Mouse (Mus musculus) MEL (cell line): ENCODE data around the gene Gm49416. TPM values are rescaled to one million over a fixed set of nuclear protein-coding genes. Genes with fewer than 3 reads are reported as not detected.

Source experiments
- DNase-seq: peaks from one replicate; pipeline ENCODE4 v3.0.0; 2011; ENCODE audit warnings: low read depth, low spot score
- H3K27ac ChIP-seq: 2 replicates; pipeline ENCODE4 v1.5.1; 2012; ENCODE audit warnings: low read depth, mild to moderate bottlenecking, control low read depth, low read length, moderate library complexity; ENCODE audit not compliant: control insufficient read depth
- H3K27me3 ChIP-seq, 2 experiments: fragments of 150-350 bp in 1 of 2; sonication (generic) in 1 of 2; 2 replicates each; pipeline ENCODE4 v1.6.1; 2012; ENCODE audit warnings: low read length in 2 of 2, mild to moderate bottlenecking in 2 of 2, improper control_type of control experiment in 1 of 2, moderate library complexity in 1 of 2; ENCODE audit not compliant: insufficient read depth in 2 of 2, control insufficient read depth in 1 of 2
- H3K36me3 ChIP-seq, 2 experiments: 2 replicates each; pipeline ENCODE4 v1.6.1; 2012 to 2014; ENCODE audit warnings: low read length in 2 of 2, improper control_type of control experiment in 1 of 2, inconsistent platforms in 1 of 2, mild to moderate bottlenecking in 1 of 2; ENCODE audit not compliant: insufficient read depth in 2 of 2, control insufficient read depth in 1 of 2
- H3K4me1 ChIP-seq, 2 experiments: fragments of 150-350 bp in 1 of 2; sonication (generic) in 1 of 2; 2 replicates each; pipeline ENCODE4 v1.6.1; 2012; ENCODE audit warnings: low read length in 2 of 2, improper control_type of control experiment in 1 of 2, mild to moderate bottlenecking in 1 of 2; ENCODE audit not compliant: insufficient read depth in 2 of 2, control insufficient read depth in 1 of 2
- H3K4me3 ChIP-seq, 2 experiments: fragments of 150-350 bp in 1 of 2; sonication (generic) in 1 of 2; 2 replicates each; pipeline ENCODE4 v1.5.1; 2012; ENCODE audit warnings: low read depth in 2 of 2, low read length in 2 of 2, mild to moderate bottlenecking in 2 of 2, moderate library complexity in 2 of 2, control low read depth in 1 of 2, improper control_type of control experiment in 1 of 2; ENCODE audit not compliant: control insufficient read depth in 1 of 2, insufficient read depth in 1 of 2
- H3K79me2 ChIP-seq: 2 replicates; pipeline ENCODE4 v1.6.1; 2012; ENCODE audit warnings: mild to moderate bottlenecking, low read length, moderate library complexity; ENCODE audit not compliant: control insufficient read depth, poor library complexity, insufficient read depth
- H3K9ac ChIP-seq: 2 replicates; pipeline ENCODE4 v1.6.1; 2012; ENCODE audit warnings: low read depth, mild to moderate bottlenecking, control low read depth, low read length, moderate library complexity; ENCODE audit not compliant: control insufficient read depth, poor library complexity, severe bottlenecking
- H3K9me3 ChIP-seq: fragments of 150-350 bp; sonication (generic); replicated peaks from 2 replicates; pipeline ENCODE4 v1.6.1; 2012; ENCODE audit warnings: mild to moderate bottlenecking, low read length, improper control_type of control experiment, moderate library complexity; ENCODE audit not compliant: insufficient read depth
- CHD2 ChIP-seq: IDR thresholded peaks from 2 replicates; pipeline ENCODE4 v1.6.1; 2011; ENCODE audit warnings: low read length, improper control_type of control experiment
- CTCF ChIP-seq, 3 experiments: IDR thresholded peaks in 2 of 3; conservative IDR thresholded peaks in 1 of 3; 2 replicates each; pipeline ENCODE4 v1.5.1; 2011 to 2012; ENCODE audit warnings: low read length in 3 of 3, low read depth in 2 of 3, mild to moderate bottlenecking in 2 of 3, improper control_type of control experiment in 1 of 3, inconsistent platforms in 1 of 3, mixed read lengths in 1 of 3, moderate library complexity in 1 of 3; ENCODE audit not compliant: control insufficient read depth in 1 of 3, insufficient read depth in 1 of 3, poor library complexity in 1 of 3, severe bottlenecking in 1 of 3
- ELF1 ChIP-seq: IDR thresholded peaks from 2 replicates; pipeline ENCODE4 v1.6.1; 2014; ENCODE audit warnings: low read depth, mild to moderate bottlenecking, inconsistent platforms, low read length, improper control_type of control experiment, moderate library complexity
- ETS1 ChIP-seq: IDR thresholded peaks from 2 replicates; pipeline ENCODE4 v1.6.1; 2012; ENCODE audit warnings: low read depth, mild to moderate bottlenecking, inconsistent platforms, low read length, improper control_type of control experiment, moderate library complexity
- HCFC1 ChIP-seq: IDR thresholded peaks from 2 replicates; pipeline ENCODE4 v1.6.1; 2012; ENCODE audit warnings: low read depth, mild to moderate bottlenecking, inconsistent platforms, low read length, improper control_type of control experiment, moderate library complexity
- JUND ChIP-seq: IDR thresholded peaks from 2 replicates; pipeline ENCODE4 v1.6.1; 2011; ENCODE audit warnings: low read depth, mild to moderate bottlenecking, improper control_type of control experiment, low read length
- MAZ ChIP-seq: IDR thresholded peaks from 2 replicates; pipeline ENCODE4 v1.6.1; 2012; ENCODE audit warnings: low read depth, mild to moderate bottlenecking, inconsistent platforms, low read length, improper control_type of control experiment
- MXI1 ChIP-seq: IDR thresholded peaks from 2 replicates; pipeline ENCODE4 v1.6.1; 2011; ENCODE audit warnings: mild to moderate bottlenecking, low read depth, low read length, improper control_type of control experiment
- NRF1 ChIP-seq: IDR thresholded peaks from 2 replicates; pipeline ENCODE4 v1.6.1; 2014; ENCODE audit warnings: low read depth, mild to moderate bottlenecking, inconsistent platforms, low read length, improper control_type of control experiment, moderate library complexity; ENCODE audit not compliant: poor library complexity, insufficient read depth, severe bottlenecking
- POLR2AphosphoS2 ChIP-seq: IDR thresholded peaks from 2 replicates; pipeline ENCODE4 v1.6.1; 2011; ENCODE audit warnings: low read length, improper control_type of control experiment
- RCOR1 ChIP-seq: IDR thresholded peaks from 2 replicates; pipeline ENCODE4 v1.6.1; 2012; ENCODE audit warnings: low read depth, mild to moderate bottlenecking, inconsistent platforms, low read length, improper control_type of control experiment
- SIN3A ChIP-seq: IDR thresholded peaks from 2 replicates; pipeline ENCODE4 v1.6.1; 2012; ENCODE audit warnings: low read length, improper control_type of control experiment, inconsistent platforms
- SMC3 ChIP-seq: IDR thresholded peaks from 2 replicates; pipeline ENCODE4 v1.6.1; 2011; ENCODE audit warnings: low read depth, low read length, improper control_type of control experiment
- TBP ChIP-seq: IDR thresholded peaks from 2 replicates; pipeline ENCODE4 v1.8.0; 2011; ENCODE audit warnings: low read depth, low read length, improper control_type of control experiment
- TCF12 ChIP-seq: IDR thresholded peaks from 2 replicates; pipeline ENCODE4 v1.6.1; 2014; ENCODE audit warnings: low read depth, mild to moderate bottlenecking, inconsistent platforms, low read length, improper control_type of control experiment, moderate library complexity
- USF1 ChIP-seq: IDR thresholded peaks from 2 replicates; pipeline ENCODE4 v1.6.1; 2014; ENCODE audit warnings: low read depth, mild to moderate bottlenecking, inconsistent platforms, low read length, improper control_type of control experiment, moderate library complexity
- USF2 ChIP-seq, 2 experiments: IDR thresholded peaks; 2 replicates each; pipeline ENCODE4 v1.6.1; 2011 to 2012; ENCODE audit warnings: improper control_type of control experiment in 2 of 2, low read length in 2 of 2, borderline replicate concordance in 1 of 2, inconsistent platforms in 1 of 2, low read depth in 1 of 2, mild to moderate bottlenecking in 1 of 2; ENCODE audit not compliant: insufficient read depth in 1 of 2
- ZC3H11A ChIP-seq: IDR thresholded peaks from 2 replicates; pipeline ENCODE4 v1.6.1; 2012; ENCODE audit warnings: low read depth, mild to moderate bottlenecking, inconsistent platforms, low read length, improper control_type of control experiment
- ZKSCAN1 ChIP-seq: IDR thresholded peaks from 2 replicates; pipeline ENCODE4 v1.6.1; 2012; ENCODE audit warnings: low read depth, mild to moderate bottlenecking, inconsistent platforms, low read length, improper control_type of control experiment, moderate library complexity
- ZNF384 ChIP-seq: IDR thresholded peaks from 2 replicates; pipeline ENCODE4 v1.6.1; 2012; ENCODE audit warnings: low read depth, mild to moderate bottlenecking, inconsistent platforms, low read length, improper control_type of control experiment
- polyA plus RNA-seq, 2 experiments: library from polyadenylated mRNA; stranded (reverse) in 1 of 2; unstranded in 1 of 2; fragments of >175 nt in 1 of 2; fragments of >200 nt in 1 of 2; gene quantifications; 2 replicates each; pipeline versions ENCODE4 v1.2.1 to v1.2.4; 2012; ENCODE audit warnings: low replicate concordance in 2 of 2, low read depth in 1 of 2; ENCODE audit not compliant: insufficient read length in 2 of 2, insufficient read depth in 1 of 2, missing spikeins in 1 of 2
- total RNA-seq: library from RNA; depleted of rRNA; stranded (reverse); fragments of 300-350 nt; gene quantifications from 2 replicates; pipeline ENCODE4 v1.2.3, GENCODE M21; 2012

The Gm49416 gene
- total and polyA plus RNA-seq, 3 experiments = 0.77 to 31.2 TPM; not detected in 1

GRCm38 (mm10) chr19:8940526-8941133 is 51.9 kb downstream of the Gm49416 start:
- H3K27ac ChIP-seq = no peak overlapping the region
- DNase-seq = no peak
- no peaks in the 10 kb centered on the region for H3K27me3 ChIP-seq
- H3K9ac ChIP-seq = no peak overlapping the region
- H3K36me3 ChIP-seq = peaks cover 3 to 29% of the 10 kb centered on the region in 2 experiments
- H3K4me3 ChIP-seq = no peak overlapping the region
- no peak for TF ChIP-seq POLR2AphosphoS2
- no peak for TF ChIP-seq TBP
- TF ChIP-seq ZNF384 = no peak
- no peak for TF ChIP-seq USF1
- TF ChIP-seq ELF1 = no peak
- no peak for TF ChIP-seq ZKSCAN1
- no peak for TF ChIP-seq SIN3A
- no peak for TF ChIP-seq ZC3H11A
- no peak for TF ChIP-seq CHD2
- TF ChIP-seq TCF12 = no peak
- no peak for TF ChIP-seq ETS1
- no peak for TF ChIP-seq MXI1
- TF ChIP-seq HCFC1 = no peak
- no peak for TF ChIP-seq JUND
- no peak for TF ChIP-seq SMC3
- peaks cover 32% of the 10 kb centered on the region for H3K79me2 ChIP-seq
- H3K4me1 ChIP-seq = peaks cover 8 to 28% of the 10 kb centered on the region in 2 experiments
- no peaks in the 10 kb centered on the region for H3K9me3 ChIP-seq

GRCm38 (mm10) chr19:8941136-8941514 is 52.4 kb downstream of the Gm49416 start:
- H3K79me2 ChIP-seq = peaks cover 36% of the 10 kb centered on the region
- no peaks in the 10 kb centered on the region for H3K9me3 ChIP-seq
- peaks cover 4 to 32% of the 10 kb centered on the region in 2 experiments for H3K36me3 ChIP-seq
- no peak for DNase-seq
- peak overlapping the region; percentile 76 for H3K9ac ChIP-seq
- H3K27ac ChIP-seq = peak overlapping the region; percentile 71
- peaks cover 9 to 33% of the 10 kb centered on the region in 2 experiments for H3K4me1 ChIP-seq
- no peak for TF ChIP-seq ELF1
- no peak for TF ChIP-seq CTCF (IDR thresholded peaks at IDR 0.05 in 2 of 3, conservative IDR thresholded peaks at IDR 0.05 in 1 of 3; ENCODE audit: control insufficient read depth in 1 of 3, insufficient read depth in 1 of 3, low read depth in 2 of 3, low read length in 3 of 3, poor library complexity in 1 of 3, severe bottlenecking in 1 of 3)
- no peak for TF ChIP-seq TCF12
- no peak for TF ChIP-seq USF2 (IDR thresholded peaks at IDR 0.05; ENCODE audit: borderline replicate concordance in 1 of 2, insufficient read depth in 1 of 2, low read depth in 1 of 2, low read length in 2 of 2)
- no peak for TF ChIP-seq RCOR1
- no peak for TF ChIP-seq MAZ
- no peak for TF ChIP-seq NRF1
- TF ChIP-seq, all 39 proteins: peak for 0
- H3K4me3 ChIP-seq = peak overlapping the region; percentile 45 to 56
- no peaks in the 10 kb centered on the region for H3K27me3 ChIP-seq
